Mouse (Mus musculus): ENCODE measurements around the gene Ctnnbip1. TPM values are rescaled to one million over a fixed set of nuclear protein-coding genes. Genes with fewer than 3 reads are reported as not detected.

Gene Ctnnbip1
- total RNA-seq, 2 experiments from 2014 or later = 94.7 to 99.4 TPM

DNA sequence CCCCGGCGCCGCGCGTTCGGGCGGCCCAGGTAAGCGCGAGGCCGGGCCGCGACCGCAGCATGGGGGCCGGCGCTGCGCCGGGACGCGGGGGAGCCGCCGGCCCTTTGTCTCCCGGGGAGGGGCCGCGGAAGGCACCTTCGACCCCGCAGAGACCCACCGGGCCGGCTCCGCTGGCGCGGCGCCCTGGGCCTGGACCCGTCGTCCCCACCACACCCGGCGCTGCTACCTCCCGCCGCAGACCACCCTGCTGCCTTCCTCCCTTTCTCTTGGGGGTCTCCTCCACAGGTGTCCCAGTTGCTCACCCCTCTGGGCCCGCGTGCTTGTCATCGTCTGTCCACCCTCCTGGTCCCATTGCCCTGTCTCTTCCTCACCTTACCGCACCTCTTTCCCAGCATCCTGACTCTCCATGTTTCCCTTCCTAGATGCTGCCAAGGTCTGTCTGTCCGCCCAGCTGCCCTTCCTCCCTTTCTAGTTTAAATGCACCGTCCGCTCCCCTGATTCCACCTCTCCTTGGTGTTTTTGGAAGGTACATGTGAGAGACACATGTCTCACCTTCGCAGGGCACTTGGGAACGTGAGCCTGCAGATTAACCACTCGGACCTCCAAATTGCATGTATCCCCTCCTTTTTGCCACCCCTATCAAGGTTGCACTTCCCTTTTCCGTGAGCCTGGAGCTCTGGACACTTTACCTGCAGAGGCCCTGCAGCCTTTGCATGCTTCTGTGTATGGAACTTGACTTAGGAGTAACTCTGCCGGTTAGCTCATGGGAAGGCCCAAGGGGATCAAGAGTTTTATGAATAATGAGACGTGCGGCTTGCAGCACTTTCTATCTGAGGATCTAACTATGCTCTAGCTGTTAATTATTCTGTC is 550 bp downstream of the Ctnnbip1 start:
- intact Hi-C loops (cut with DNase I) = no loop called here
- DNase-seq = peak; percentile 25

DNA sequence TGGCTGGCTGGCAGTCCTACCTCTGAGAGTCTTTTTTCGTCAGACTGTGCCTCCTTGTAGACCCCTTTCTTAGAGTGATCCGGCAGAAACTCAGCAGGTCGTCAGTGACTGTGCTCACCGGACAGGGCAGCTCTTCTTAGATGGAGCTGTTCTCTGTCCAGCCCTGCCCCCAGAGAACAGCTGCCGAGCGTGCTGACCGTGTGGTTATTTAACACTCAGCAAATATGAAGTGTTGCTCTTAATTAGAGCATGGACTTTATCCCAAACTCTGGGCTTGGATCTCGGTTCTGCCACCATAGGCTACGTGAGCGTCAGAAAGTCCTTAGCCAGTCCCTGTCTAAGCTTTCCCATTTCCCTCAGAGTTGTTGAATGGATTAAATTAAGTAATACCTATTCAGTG is 3.2 kb downstream of the Ctnnbip1 start:
- no peak for DNase-seq
- intact Hi-C loops (cut with DNase I) = no loop called here

GRCm38 (mm10) chr4:149523961-149524360 is 5.9 kb downstream of the Ctnnbip1 start:
- intact Hi-C loops (cut with DNase I) = no loop called here

DNA sequence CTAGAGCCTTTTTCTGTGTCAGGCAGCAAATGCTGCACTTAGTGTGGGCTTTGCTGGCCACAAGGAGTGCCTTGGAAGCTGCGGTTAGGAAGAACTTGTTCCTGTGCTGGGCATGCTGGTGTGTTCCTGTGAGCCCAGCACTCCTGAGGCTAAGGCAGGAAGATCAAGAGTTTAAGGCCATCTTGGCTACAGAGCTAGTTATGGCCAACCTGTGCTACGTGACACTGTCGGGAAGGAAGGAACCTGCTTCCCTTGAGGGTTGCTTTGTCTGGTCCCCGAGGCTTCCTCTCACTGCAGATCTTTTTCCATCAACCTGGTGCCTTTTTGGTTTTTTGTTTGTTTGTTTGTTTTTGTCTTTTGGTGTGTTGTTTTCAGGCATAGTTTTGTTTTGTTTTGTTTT is 7.1 kb downstream of the Ctnnbip1 start:
- intact Hi-C loops (cut with DNase I) = no loop called here
- DNase-seq = no peak

More at GRCm38 (mm10) chr4:149523961-149524360, 5.9 kb downstream of the Ctnnbip1 start:
- no peak for DNase-seq

DNA sequence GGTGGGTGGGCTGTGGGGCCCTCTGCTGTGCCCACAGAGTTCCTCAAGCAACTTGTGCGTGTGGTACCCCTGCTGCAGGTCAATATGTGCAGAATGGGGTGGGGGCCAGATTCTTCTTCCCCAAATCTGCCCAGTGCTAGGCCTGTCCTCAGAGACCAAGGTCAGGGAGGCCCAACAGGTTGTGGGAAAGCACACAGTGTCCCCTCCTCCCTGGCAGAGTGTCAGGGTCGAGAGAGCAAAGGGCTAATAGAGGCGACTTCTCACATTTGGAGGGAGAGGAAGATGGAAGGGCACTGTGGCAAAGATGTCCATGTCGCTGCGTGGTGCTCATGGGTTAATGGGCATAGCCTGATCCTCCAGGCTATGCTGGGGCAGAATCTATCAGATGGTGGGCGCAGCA is 7.8 kb downstream of the Ctnnbip1 start:
- DNase-seq = no peak
- intact Hi-C loops (cut with DNase I) = no loop called here

DNA sequence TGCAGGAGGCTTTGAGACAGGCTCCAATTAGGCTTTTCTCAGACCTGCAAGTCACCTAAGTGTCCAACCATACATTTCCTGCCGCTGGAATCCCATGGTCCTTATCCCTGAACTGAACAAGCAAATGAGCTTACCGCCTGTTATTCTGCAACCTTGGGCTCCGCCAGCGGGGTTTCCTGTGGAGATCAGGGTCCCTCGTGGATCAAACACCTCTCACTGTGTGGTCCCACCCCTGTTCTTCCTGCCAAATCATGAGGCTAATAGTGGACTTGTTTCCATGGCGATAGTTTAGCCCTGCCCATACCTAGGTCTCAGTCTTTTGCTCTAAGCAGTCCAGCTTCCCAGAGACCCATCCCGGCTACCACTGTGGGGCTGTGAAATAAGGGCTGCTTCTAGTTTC is 8.3 kb downstream of the Ctnnbip1 start:
- intact Hi-C loops (cut with DNase I) = no loop called here
- DNase-seq = no peak

DNA sequence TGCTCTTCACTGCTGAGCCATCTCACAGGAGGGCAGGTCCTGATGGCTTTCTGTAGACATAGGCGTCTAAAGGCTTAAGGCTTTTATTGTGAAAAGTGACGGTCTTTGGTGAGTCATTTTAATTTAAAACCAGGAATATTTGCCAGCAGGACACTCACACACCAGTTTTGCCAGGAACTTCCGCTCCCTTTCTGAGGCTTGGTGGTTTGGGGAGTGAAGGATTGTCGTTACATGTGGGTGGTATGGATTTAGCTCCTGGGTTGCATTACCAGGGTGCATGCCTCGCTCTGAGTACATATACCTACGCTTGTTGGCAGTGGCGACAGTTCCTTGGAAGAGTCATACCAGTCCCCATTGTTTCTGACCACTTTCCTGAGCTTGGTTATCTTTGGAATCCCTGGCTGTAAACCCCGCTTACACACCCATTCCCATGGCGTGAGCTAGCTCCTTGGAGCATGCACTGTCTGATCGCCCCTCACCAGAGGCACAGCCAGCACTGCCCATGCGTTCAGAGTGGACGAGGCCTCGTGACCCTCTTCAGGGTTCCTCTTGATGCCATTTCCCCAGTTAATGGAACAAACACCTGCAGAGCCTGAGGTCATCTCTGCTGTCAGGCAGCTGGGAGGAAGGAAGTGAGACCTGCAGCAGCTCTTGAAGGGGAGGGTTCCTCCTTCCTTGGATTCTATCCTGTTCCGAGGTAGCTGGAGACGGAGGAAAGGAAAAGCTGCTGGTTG is 9.8 kb downstream of the Ctnnbip1 start:
- intact Hi-C loops (cut with DNase I) = no loop called here
- no peak for DNase-seq

GRCm38 (mm10) chr4:149529691-149530090 is 11.7 kb downstream of the Ctnnbip1 start:
- intact Hi-C loops (cut with DNase I) = no loop called here
- DNase-seq = no peak

DNA sequence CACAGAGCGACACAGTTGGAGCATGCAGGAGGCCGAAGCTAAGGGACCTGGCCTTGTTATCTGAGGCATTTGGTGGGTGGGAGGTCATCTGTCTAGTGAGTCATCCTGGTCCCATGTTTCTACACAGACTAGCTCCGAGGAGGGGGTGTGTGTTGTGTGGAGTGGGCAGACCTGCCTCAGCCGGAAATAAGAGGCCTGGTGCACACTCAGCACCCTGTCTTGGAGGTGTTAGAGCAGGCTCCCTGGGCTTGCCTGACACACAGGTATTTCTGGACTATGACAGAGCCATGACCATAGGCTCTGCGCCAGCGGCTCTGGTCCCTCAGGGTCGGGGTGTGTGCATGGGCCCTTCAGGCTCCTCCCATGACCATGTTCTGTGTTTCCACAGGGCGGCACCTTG is 21.4 kb downstream of the Ctnnbip1 start:
- intact Hi-C loops (cut with DNase I) = no loop called here
- no peak for DNase-seq

DNA sequence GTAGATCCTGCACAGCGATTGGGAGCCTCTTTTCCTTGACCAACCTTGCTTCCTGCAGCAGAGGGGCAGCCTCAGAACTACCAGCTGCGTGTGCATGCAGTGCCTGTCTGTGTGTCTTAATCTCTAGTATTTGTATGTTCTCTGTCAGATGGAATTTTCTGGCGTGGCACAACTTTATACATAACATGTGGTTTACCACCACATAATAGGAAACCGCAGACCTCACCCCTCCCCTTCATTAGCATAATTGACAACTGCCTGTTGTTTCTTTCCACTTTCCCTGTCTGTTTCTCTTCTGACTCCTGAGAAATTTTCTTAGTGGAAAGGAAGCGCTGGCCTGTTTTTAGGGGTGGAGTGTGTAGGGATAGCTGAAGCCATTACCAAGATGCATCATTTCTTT is 23.9 kb downstream of the Ctnnbip1 start:
- intact Hi-C loops (cut with DNase I) = no loop called here
- no peak for DNase-seq

- DNase-seq = no peak
- intact Hi-C loops (cut with DNase I) = no loop called here
These were observed 24.4 kb downstream of the Ctnnbip1 start for GRCm38 (mm10) chr4:149542431-149542830.

DNA sequence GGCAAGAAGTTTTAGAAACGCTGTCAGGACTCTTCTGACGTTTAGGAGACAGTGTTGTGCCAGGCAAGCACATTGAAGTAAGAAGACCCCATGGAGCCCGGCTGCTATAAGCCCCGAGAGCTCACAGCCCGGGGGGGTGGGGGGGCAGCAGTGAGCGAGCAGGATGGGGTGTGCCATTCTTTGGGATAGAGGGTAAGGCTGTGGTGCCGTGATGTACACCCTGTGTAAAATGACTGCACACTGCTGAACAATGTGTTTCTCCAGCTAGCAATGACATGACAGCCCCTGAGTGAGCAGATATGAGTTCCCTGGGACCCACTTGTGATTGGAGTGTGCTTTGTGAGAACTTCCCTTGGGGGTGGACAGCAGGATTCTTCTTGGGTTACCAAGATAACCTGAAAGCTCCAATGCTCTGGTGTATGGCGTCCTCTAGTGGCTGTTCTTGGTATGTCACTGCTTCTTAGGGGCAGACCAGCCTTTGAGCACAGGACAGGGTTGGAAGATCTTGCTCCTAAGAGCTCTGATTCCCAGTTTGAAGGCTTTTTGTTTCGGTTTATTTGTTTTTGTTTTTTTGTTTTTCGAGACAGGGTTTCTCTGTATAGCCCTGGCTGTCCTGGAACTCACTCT is 25.0 kb downstream of the Ctnnbip1 start:
- intact Hi-C loops (cut with DNase I) = no loop called here
- DNase-seq = peak; percentile 86

GRCm38 (mm10) chr4:149544892-149545291 is 26.9 kb downstream of the Ctnnbip1 start:
- intact Hi-C loops (cut with DNase I) = no loop called here
- peak; percentile 32 for DNase-seq

DNA sequence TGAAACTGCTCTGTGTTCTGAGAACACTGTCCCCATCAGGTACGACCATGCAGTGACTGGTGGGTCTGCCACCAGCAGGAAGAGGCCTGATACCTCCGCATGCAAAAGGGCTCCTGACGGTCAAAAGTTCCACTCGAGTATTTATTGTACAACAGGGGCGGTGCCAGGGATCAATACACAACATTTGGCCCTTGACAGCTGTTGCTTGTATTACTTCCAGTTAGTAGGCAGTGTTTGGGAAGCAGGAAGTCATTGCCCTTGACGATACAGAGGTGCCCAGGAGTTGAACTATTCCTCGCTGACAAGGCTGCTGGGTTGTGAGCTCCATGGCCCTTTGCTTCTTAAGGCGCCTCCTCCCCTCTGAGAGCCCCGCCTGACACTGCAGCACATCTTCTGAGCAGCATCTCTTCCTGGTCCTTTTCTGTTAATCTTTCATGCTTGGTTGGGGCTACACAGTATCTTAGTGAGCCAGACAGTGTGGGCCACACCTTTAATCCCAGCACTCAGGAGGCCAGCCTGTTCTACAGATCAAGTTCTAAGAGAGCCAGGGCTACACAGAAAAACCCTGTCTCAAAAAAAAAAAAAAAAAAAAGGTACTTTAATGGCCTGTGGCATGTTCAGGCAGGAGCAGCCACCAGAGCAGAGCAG is 28.9 kb downstream of the Ctnnbip1 start:
- intact Hi-C loops (cut with DNase I) = no loop called here
- DNase-seq = no peak

GRCm38 (mm10) chr4:149547523-149547922 is 29.5 kb downstream of the Ctnnbip1 start:
- intact Hi-C loops (cut with DNase I) = no loop called here
- DNase-seq = no peak

- intact Hi-C loops (cut with DNase I) = no loop called here
- peak; percentile 71 for DNase-seq
These were observed 31.3 kb downstream of the Ctnnbip1 start for GRCm38 (mm10) chr4:149549221-149549925.

- DNase-seq = no peak
- intact Hi-C loops (cut with DNase I) = loop anchor here (2.0 kb wide), 1 partner anchor 58 kb away; no protein-coding TSS in a partner anchor
These were observed 32.8 kb downstream of the Ctnnbip1 start for GRCm38 (mm10) chr4:149550866-149551265.

DNA sequence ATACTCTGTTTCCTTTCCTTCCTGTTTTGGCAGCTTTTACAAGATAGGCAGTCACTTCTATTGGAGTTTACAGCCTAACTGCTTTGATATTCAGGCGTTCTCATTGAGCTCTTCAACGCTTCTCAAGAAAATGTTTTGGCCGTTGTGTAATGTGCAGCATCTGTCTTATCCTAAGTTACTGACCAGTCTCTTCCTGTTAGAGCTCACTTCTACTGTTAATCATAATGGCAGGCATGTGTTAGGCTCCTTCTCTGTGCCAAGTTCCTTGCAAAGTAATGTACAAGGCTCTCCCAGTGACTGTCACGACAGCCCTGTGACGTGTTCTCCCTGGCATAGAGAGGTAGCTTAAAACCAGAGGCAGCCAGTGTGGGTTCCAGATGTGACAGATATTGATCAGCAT is 33.7 kb downstream of the Ctnnbip1 start:
- no peak for DNase-seq
- intact Hi-C loops (cut with DNase I) = loop anchor here (2.0 kb wide), 1 partner anchor 57 kb away; no protein-coding TSS in a partner anchor

GRCm38 (mm10) chr4:149553834-149554233 is 35.8 kb downstream of the Ctnnbip1 start:
- DNase-seq = no peak
- intact Hi-C loops (cut with DNase I) = no loop called here

DNA sequence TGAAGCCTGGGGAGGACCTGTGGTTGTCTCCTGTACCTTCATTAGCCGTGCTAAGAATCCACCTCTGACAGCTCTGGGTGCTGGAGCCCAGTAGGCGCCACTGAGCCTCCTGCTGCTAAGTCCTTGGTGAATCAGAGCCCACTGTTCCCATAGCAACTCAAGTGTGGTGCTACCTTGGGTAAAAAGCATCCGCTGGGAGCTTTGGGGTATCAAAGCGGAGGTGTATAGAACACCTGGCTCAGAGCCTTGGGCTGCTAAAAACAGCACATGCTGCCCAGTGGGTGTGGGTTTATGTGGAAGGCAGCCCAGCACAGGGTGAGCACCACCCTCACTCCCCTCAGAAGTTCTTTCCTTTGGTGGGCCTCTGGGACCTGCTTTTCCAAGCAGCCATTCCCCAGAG is 38.1 kb downstream of the Ctnnbip1 start:
- no peak for DNase-seq
- intact Hi-C loops (cut with DNase I) = no loop called here

All from left cerebral cortex, postnatal 4 days (tissue).